In the genomic region with DNA sequence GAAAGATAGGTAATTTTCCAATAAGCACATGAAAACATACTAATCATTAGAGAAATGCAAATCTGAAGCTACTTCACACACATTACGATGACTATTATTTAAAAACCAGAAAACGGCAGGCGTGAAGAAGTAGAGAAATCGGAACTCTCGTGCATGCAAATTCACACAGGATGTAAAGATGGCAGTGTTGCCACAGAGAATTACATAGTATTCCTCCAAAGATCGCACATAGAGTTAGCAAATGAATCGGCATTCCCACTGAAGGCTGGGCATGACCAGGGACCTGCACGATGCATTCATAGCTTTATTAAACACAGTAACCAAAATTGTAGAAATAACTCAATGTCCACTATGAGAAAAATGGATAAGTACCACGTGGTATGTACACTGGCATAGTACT, we compare ENCODE assay signal across 25 mouse cellular contexts.
DNase-seq lines count a peak whose midpoint lies in the region; ATAC-seq and TF ChIP-seq lines count a peak whose summit lies in the region.
"Had no signal": no experiment of that assay in that cellular context is flagged by ENCODE, and none has a peak within 500 bp of the region (broad histone marks: within the 10 kb centered on the region; RNA-seq: fewer than 3 reads in every experiment).

No protein-coding gene starts in this region.

- H3K27me3 ChIP-seq in forebrain, embryonic 14.5 days (replicated peaks; ENCODE audit: control insufficient read depth, insufficient read depth, low read length): no peaks in the 10 kb centered on the region
- H3K27me3 ChIP-seq in forebrain, embryonic 16.5 days (replicated peaks; ENCODE audit: control insufficient read depth, insufficient read depth, low read length): no peaks in the 10 kb centered on the region
- H3K27me3 ChIP-seq in hindbrain, postnatal 0 days (ENCODE audit: insufficient read depth, low read length): no peaks in the 10 kb centered on the region
- no peaks in the 10 kb centered on the region for H3K27me3 ChIP-seq in hindbrain, embryonic 13.5 days
- H3K27me3 ChIP-seq in midbrain, postnatal 0 days (ENCODE audit: insufficient read depth, low read length): no peaks in the 10 kb centered on the region
- H3K27me3 ChIP-seq in midbrain, embryonic 10.5 days (ENCODE audit: low read depth, poor library complexity, severe bottlenecking): peaks cover 24% of the 10 kb centered on the region
- H3K27me3 ChIP-seq in kidney, embryonic 15.5 days: no peaks in the 10 kb centered on the region
- H3K27me3 ChIP-seq: embryonic facial prominence, embryonic 12.5 days; heart, embryonic 15.5 days had no signal

- no peaks in the 10 kb centered on the region for H3K36me3 ChIP-seq in forebrain, embryonic 14.5 days (ENCODE audit: control insufficient read depth, insufficient read depth, low read length)
- no peaks in the 10 kb centered on the region for H3K36me3 ChIP-seq in forebrain, embryonic 16.5 days (ENCODE audit: control insufficient read depth, insufficient read depth)
- no peaks in the 10 kb centered on the region for H3K36me3 ChIP-seq in hindbrain, postnatal 0 days (ENCODE audit: insufficient read depth, low read length)
- no peaks in the 10 kb centered on the region for H3K36me3 ChIP-seq in hindbrain, embryonic 13.5 days
- H3K36me3 ChIP-seq in midbrain, postnatal 0 days (ENCODE audit: insufficient read depth, low read length): no peaks in the 10 kb centered on the region
- no peaks in the 10 kb centered on the region for H3K36me3 ChIP-seq in midbrain, embryonic 10.5 days
- H3K36me3 ChIP-seq in kidney, embryonic 15.5 days: no peaks in the 10 kb centered on the region
- H3K36me3 ChIP-seq: embryonic facial prominence, embryonic 12.5 days; embryonic facial prominence, embryonic 15.5 days; forebrain, embryonic 12.5 days; heart, embryonic 12.5 days; heart, embryonic 15.5 days; hindbrain, embryonic 10.5 days had no signal

- TF ChIP-seq CTCF in hindbrain, postnatal 0 days (IDR thresholded peaks at IDR 0.05; ENCODE audit: low read depth): peak; percentile 36
- peak; percentile 56 for TF ChIP-seq CTCF in midbrain, postnatal 0 days (IDR thresholded peaks at IDR 0.05)

- no peak overlapping the region for H3K4me2 ChIP-seq in forebrain, embryonic 14.5 days (ENCODE audit: low read length)
- H3K4me2 ChIP-seq in forebrain, embryonic 16.5 days (ENCODE audit: low read length): no peak overlapping the region
- H3K4me2 ChIP-seq in hindbrain, postnatal 0 days (ENCODE audit: low read depth, low read length): no peak overlapping the region
- no peak overlapping the region for H3K4me2 ChIP-seq in hindbrain, embryonic 13.5 days
- no peak overlapping the region for H3K4me2 ChIP-seq in midbrain, postnatal 0 days (ENCODE audit: low read depth, low read length, poor library complexity, severe bottlenecking)
- no peak overlapping the region for H3K4me2 ChIP-seq in kidney, embryonic 15.5 days
- H3K4me2 ChIP-seq: embryonic facial prominence, embryonic 12.5 days; embryonic facial prominence, embryonic 15.5 days; forebrain, embryonic 12.5 days; heart, embryonic 12.5 days; heart, embryonic 15.5 days; hindbrain, embryonic 14.5 days had no signal

- peak; percentile 39 for DNase-seq in forebrain, embryonic 14.5 days (ENCODE audit: low spot score)
- peak; percentile 47 for DNase-seq in hindbrain, postnatal 0 days (ENCODE audit: low spot score)
- DNase-seq in midbrain, postnatal 0 days (ENCODE audit: low spot score): peak; percentile 53
- no peak for DNase-seq in midbrain, embryonic 10.5 days (ENCODE audit: low spot score)
- DNase-seq: adrenal gland, adult 8-10 months; adrenal gland, postnatal 25 days; cerebellum, adult 18-20 months; cerebellum, adult 9-10 months; cerebellum, postnatal 14 days; gastrocnemius, adult 2 months; gastrocnemius, postnatal 25 days; heart, adult 18-20 months; heart, postnatal 10 days; heart, postnatal 36 days had no signal

- no peak overlapping the region for H3K9ac ChIP-seq in forebrain, embryonic 14.5 days (ENCODE audit: low read length)
- no peak overlapping the region for H3K9ac ChIP-seq in forebrain, embryonic 16.5 days (replicated peaks; ENCODE audit: low read depth, low read length)
- no peak overlapping the region for H3K9ac ChIP-seq in hindbrain, postnatal 0 days (replicated peaks; ENCODE audit: low read length)
- no peak overlapping the region for H3K9ac ChIP-seq in hindbrain, embryonic 13.5 days
- H3K9ac ChIP-seq in midbrain, postnatal 0 days (replicated peaks; ENCODE audit: low read length, poor library complexity, severe bottlenecking): no peak overlapping the region
- no peak overlapping the region for H3K9ac ChIP-seq in kidney, embryonic 15.5 days
- H3K9ac ChIP-seq: embryonic facial prominence, embryonic 12.5 days; embryonic facial prominence, embryonic 15.5 days; forebrain, embryonic 12.5 days; heart, embryonic 12.5 days; heart, embryonic 15.5 days; hindbrain, embryonic 14.5 days had no signal

- H3K27ac ChIP-seq in forebrain, embryonic 14.5 days (ENCODE audit: low read depth, low read length): no peak overlapping the region
- H3K27ac ChIP-seq in forebrain, embryonic 16.5 days (ENCODE audit: low read length): no peak overlapping the region
- H3K27ac ChIP-seq in hindbrain, postnatal 0 days: no peak overlapping the region
- H3K27ac ChIP-seq in hindbrain, embryonic 13.5 days: no peak overlapping the region
- no peak overlapping the region for H3K27ac ChIP-seq in midbrain, postnatal 0 days (ENCODE audit: low read depth, low read length)
- no peak overlapping the region for H3K27ac ChIP-seq in midbrain, embryonic 10.5 days (replicated peaks)
- H3K27ac ChIP-seq in kidney, embryonic 15.5 days: no peak overlapping the region
- H3K27ac ChIP-seq: embryonic facial prominence, embryonic 12.5 days; embryonic facial prominence, embryonic 15.5 days; gastrocnemius, adult 2 months; heart, embryonic 15.5 days had no signal

- peaks cover 30% of the 10 kb centered on the region for H3K4me1 ChIP-seq in forebrain, embryonic 14.5 days (ENCODE audit: control insufficient read depth, insufficient read depth, low read length)
- peaks cover 32% of the 10 kb centered on the region for H3K4me1 ChIP-seq in forebrain, embryonic 16.5 days (replicated peaks; ENCODE audit: control insufficient read depth, insufficient read depth, low read length)
- H3K4me1 ChIP-seq in hindbrain, postnatal 0 days (ENCODE audit: insufficient read depth, low read length): peaks cover 18% of the 10 kb centered on the region
- H3K4me1 ChIP-seq in hindbrain, embryonic 13.5 days (replicated peaks): peaks cover 29% of the 10 kb centered on the region
- H3K4me1 ChIP-seq in midbrain, postnatal 0 days (ENCODE audit: insufficient read depth, low read length): peaks cover 12% of the 10 kb centered on the region
- H3K4me1 ChIP-seq in midbrain, embryonic 10.5 days: peaks cover 38% of the 10 kb centered on the region
- H3K4me1 ChIP-seq in kidney, embryonic 15.5 days: peaks cover 18% of the 10 kb centered on the region
- H3K4me1 ChIP-seq: embryonic facial prominence, embryonic 12.5 days; embryonic facial prominence, embryonic 15.5 days; heart, embryonic 12.5 days had no signal

- H3K4me3 ChIP-seq in forebrain, embryonic 14.5 days (ENCODE audit: low read depth, low read length): no peak overlapping the region
- H3K4me3 ChIP-seq in forebrain, embryonic 16.5 days (replicated peaks; ENCODE audit: low read length): no peak overlapping the region
- no peak overlapping the region for H3K4me3 ChIP-seq in hindbrain, postnatal 0 days (ENCODE audit: low read length)
- H3K4me3 ChIP-seq in hindbrain, embryonic 13.5 days: no peak overlapping the region
- H3K4me3 ChIP-seq in midbrain, postnatal 0 days (ENCODE audit: low read depth, low read length): no peak overlapping the region
- H3K4me3 ChIP-seq in midbrain, embryonic 10.5 days: no peak overlapping the region
- H3K4me3 ChIP-seq in kidney, embryonic 15.5 days (replicated peaks): no peak overlapping the region
- H3K4me3 ChIP-seq: embryonic facial prominence, embryonic 12.5 days; embryonic facial prominence, embryonic 15.5 days; forebrain, embryonic 12.5 days; gastrocnemius, adult 2 months; heart, embryonic 12.5 days; heart, embryonic 15.5 days; hindbrain, embryonic 10.5 days had no signal

- WGBS in forebrain, embryonic 14.5 days: 86% methylated on average over 9 of the region's 9 CpGs
- WGBS in forebrain, embryonic 16.5 days: 83% methylated on average over 9 of the region's 9 CpGs
- WGBS in hindbrain, postnatal 0 days: 80% methylated on average over 9 of the region's 9 CpGs
- WGBS in hindbrain, embryonic 13.5 days: 85% methylated on average over 9 of the region's 9 CpGs
- WGBS in midbrain, postnatal 0 days: 64% methylated on average over 9 of the region's 9 CpGs
- WGBS in midbrain, embryonic 10.5 days: 92% methylated on average over 9 of the region's 9 CpGs
- 89% methylated on average over 9 of the region's 9 CpGs for WGBS in kidney, embryonic 15.5 days

- H3K9me3 ChIP-seq in forebrain, embryonic 14.5 days (replicated peaks; ENCODE audit: control insufficient read depth, low read length): no peaks in the 10 kb centered on the region
- H3K9me3 ChIP-seq in forebrain, embryonic 16.5 days (ENCODE audit: control insufficient read depth, low read length): no peaks in the 10 kb centered on the region
- no peaks in the 10 kb centered on the region for H3K9me3 ChIP-seq in hindbrain, postnatal 0 days (ENCODE audit: low read length)
- no peaks in the 10 kb centered on the region for H3K9me3 ChIP-seq in hindbrain, embryonic 13.5 days
- no peaks in the 10 kb centered on the region for H3K9me3 ChIP-seq in midbrain, postnatal 0 days (ENCODE audit: low read length)
- H3K9me3 ChIP-seq in midbrain, embryonic 10.5 days (replicated peaks): no peaks in the 10 kb centered on the region
- no peaks in the 10 kb centered on the region for H3K9me3 ChIP-seq in kidney, embryonic 15.5 days (replicated peaks)
- H3K9me3 ChIP-seq: embryonic facial prominence, embryonic 12.5 days; embryonic facial prominence, embryonic 15.5 days; forebrain, embryonic 12.5 days; heart, embryonic 12.5 days; heart, embryonic 15.5 days; hindbrain, embryonic 10.5 days had no signal

- no peak for ATAC-seq in forebrain, embryonic 14.5 days
- no peak for ATAC-seq in forebrain, embryonic 16.5 days
- no peak for ATAC-seq in hindbrain, postnatal 0 days
- no peak for ATAC-seq in hindbrain, embryonic 13.5 days (ENCODE audit: low FRiP score)
- ATAC-seq in midbrain, postnatal 0 days (ENCODE audit: low FRiP score): no peak
- no peak for ATAC-seq in kidney, embryonic 15.5 days (replicated peaks; ENCODE audit: low FRiP score)
- ATAC-seq: activated CD4-positive, CD25-positive, alpha-beta regulatory T cell, adult 4 months had no signal
